Mouse (Mus musculus): ENCODE results near the gene Gchfr. TPM values are rescaled to one million over a fixed set of nuclear protein-coding genes. Genes with fewer than 3 reads are reported as not detected.

Gchfr gene
- total RNA-seq, 2 experiments from 2014 or later, result 25.9 to 43.2 TPM

- no peak for DNase-seq
Observed at GRCm38 (mm10) chr2:119173991-119174651, 6.5 kb downstream of the Gchfr start, which contains the start of gene Gm14137. Gm14137 (plus strand) TSS chr2:119174509.

- DNase-seq, result no peak
Observed at GRCm38 (mm10) chr2:119174866-119175265, 7.3 kb downstream of the Gchfr start.

- no peak for DNase-seq
Observed at GRCm38 (mm10) chr2:119175614-119176013, 8.0 kb downstream of the Gchfr start.

- DNase-seq, result no peak
Observed at GRCm38 (mm10) chr2:119176761-119177160, 9.2 kb downstream of the Gchfr start.

- DNase-seq, result no peak
Observed at GRCm38 (mm10) chr2:119177384-119177939, 9.9 kb downstream of the Gchfr start.

- DNase-seq, result no peak
Observed at GRCm38 (mm10) chr2:119182914-119183313, 15.3 kb downstream of the Gchfr start.

- DNase-seq, result peak; percentile 93
Observed at GRCm38 (mm10) chr2:119189029-119189710, 21.6 kb downstream of the Gchfr start.

GRCm38 (mm10) chr2:119190969-119191368 lies 23.4 kb downstream of the Gchfr start:
- no peak for DNase-seq

GRCm38 (mm10) chr2:119194140-119194539 lies 26.6 kb downstream of the Gchfr start:
- no peak for DNase-seq

- no peak for DNase-seq
Observed at GRCm38 (mm10) chr2:119196316-119197108, 28.9 kb downstream of the Gchfr start.

GRCm38 (mm10) chr2:119197493-119197892 lies 29.9 kb downstream of the Gchfr start:
- DNase-seq, result no peak

GRCm38 (mm10) chr2:119198049-119198448 lies 30.5 kb downstream of the Gchfr start:
- DNase-seq, result no peak

GRCm38 (mm10) chr2:119198934-119199333 lies 31.4 kb downstream of the Gchfr start:
- no peak for DNase-seq

GRCm38 (mm10) chr2:119202914-119203453 lies 35.4 kb downstream of the Gchfr start:
- peak; percentile 60 for DNase-seq

GRCm38 (mm10) chr2:119203871-119204460 lies 36.4 kb downstream of the Gchfr start:
- no peak for DNase-seq

GRCm38 (mm10) chr2:119207961-119208343 lies 40.4 kb downstream of the Gchfr start:
- DNase-seq, result no peak

GRCm38 (mm10) chr2:119208344-119209175 lies 41.0 kb downstream of the Gchfr start, which contains the start of the genes Zfyve19 and Dnajc17:
Zfyve19 (plus strand) TSS chr2:119208617.
Dnajc17 (minus strand) TSS chr2:119208795.
- DNase-seq, result peak; percentile 95

- no peak for DNase-seq
Observed at GRCm38 (mm10) chr2:119209176-119209507, 41.6 kb downstream of the Gchfr start.

Measured in adrenal gland, postnatal 10 days (tissue).